Mouse (Mus musculus) left cerebral cortex, adult 9 months (tissue): ENCODE results near the gene Prickle3.

Experiments
- DNase-seq, 2 experiments: peaks; one replicate each; pipeline ENCODE4 v3.0.0; 2022; ENCODE audit warnings: low spot score in 2 of 2

The Prickle3 gene

DNA sequence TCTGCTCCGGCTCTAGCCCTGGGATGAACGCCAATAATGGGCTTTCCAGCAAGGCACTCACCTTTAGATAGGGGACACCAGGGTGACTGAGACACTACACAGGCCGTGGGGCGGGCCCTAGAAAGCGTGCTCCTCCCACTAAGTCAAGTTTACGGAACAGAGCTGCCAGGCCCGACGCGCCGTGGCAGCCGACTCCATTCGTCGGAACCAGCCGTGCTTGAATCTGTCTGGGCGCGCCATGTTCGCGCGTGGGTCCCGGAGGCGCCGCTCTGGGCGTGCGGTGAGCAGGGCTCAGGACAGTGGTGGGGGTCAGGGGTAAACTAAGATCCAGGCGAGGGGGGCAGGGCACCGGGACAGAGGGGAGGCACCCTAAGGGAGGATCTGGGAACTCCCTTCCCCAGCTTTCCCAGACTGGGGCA is at the start of gene Prickle3:
TSS of gene Prickle3 (plus strand) at position 40 of the 419 bp plus-strand sequence.
- no peak for DNase-seq

DNA sequence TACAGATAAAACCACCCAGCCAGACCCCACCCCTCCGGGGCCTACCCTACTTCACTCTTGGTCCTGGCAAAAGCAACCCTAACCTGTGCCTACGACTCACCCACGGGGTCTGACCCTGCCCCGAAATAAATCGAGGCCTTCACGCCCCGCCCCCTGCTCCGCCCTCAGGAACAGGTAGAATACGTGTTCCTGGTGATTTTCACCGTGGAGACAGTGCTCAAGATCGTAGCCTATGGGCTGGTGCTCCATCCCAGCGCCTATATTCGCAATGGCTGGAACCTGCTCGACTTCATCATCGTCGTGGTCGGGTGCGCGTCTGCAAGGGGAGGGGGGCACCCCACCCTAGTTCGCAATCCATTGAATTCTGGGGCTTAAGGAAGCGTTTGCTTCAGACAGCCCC is 47.0 kb upstream of the Prickle3 start:
- peak in 1 of 2 experiments; percentile 16 for DNase-seq

DNA sequence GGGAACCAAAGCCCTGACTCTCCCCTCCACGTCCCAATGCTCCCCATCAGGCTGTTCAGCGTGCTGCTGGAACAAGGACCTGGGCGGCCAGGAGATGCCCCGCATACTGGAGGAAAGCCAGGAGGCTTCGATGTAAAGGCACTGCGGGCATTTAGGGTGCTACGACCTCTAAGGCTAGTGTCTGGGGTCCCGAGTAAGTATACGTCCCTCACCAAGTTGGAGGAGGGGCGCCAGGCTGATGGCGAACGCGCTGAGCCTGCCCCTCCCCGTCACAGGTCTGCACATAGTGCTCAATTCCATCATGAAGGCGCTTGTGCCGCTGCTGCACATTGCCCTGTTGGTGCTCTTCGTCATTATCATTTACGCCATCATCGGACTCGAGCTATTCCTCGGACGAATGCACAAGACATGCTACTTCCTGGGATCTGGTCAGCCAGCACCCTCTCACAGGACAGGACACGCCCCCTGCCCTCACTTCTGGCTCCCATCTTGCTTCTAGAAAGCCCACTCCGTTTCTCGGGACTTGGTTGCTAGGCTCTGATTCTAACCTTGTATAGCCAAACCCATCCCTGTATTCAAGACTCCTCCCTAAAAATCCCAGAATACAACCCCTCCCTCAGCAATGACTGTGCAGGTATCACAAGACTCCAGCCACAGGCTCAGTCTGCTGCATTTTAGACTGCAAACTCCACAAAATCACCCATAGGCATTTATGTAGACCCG is 46.4 kb upstream of the Prickle3 start:
- peak in 1 of 2 experiments; percentile 32 for DNase-seq

DNA sequence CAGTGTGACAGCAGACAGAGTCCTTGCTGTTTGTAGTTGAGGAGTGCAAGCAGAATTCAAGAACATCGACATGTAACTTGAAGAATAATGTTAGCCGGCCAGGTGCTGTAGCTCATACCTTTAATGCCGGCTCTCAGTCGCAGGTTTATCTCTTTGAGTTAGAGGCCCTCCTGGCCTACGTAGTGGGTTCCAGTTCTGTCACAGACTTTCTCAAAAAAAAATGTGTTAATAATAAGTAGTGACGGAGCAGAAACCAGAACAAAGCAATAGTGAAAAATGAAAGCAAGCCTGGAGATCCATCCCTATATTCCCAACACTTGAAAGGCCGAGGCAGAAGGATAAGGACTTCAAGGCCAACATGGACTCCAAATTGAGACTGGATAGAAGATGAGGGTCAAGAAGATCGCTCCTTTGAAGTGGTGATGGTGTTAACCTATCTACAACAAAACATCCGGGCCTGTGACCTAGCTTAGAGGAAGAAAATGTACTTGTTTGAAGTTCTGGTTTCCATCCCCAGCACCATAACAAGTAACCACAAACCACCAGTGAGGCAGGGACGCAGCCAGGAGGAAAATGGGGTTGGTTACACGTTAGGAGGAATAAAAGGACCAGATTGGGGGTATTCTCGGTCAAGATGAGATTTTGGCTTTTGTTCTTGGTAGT is 39.0 kb upstream of the Prickle3 start:
- DNase-seq = no peak

DNA sequence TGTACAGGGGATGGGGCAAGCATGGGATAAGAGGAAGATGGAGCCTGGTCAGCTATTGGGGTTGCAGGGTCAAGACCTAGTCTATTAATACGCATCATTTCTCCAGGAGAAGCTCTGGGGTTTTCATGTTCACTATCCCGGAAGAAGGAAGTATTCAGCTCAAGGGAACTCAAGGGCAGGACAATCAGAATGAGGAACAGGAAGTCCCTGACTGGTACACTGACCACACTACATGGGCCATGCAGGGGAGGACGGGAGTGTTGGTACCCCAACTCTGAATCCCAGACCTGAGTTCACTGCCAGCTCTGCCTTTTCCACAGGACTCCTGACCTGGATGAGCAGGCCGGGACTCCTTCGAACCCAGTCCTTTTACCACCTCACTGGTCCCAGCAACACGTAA is 24.5 kb upstream of the Prickle3 start:
- DNase-seq = no peak

DNA sequence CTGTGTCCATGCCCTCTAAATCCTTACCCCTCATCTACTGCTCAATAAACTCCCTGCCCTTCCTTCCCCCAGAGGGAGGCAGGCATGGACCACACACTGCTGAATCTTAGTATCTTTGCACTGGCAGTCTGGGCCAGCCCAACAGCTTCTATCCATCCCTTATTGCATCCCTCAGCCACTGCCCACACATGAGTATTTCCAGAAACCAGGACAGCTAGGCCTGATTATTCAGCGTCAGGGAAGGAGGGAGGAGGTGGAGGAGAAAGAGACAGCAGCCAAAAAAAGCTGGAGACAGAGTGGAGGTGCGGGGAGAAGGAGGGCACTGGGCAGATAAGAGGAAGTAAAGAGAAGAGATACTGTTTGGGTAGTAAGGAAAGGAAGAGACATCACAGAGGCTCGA is 22.0 kb upstream of the Prickle3 start:
- peak; percentile 51 to 72 for DNase-seq

DNA sequence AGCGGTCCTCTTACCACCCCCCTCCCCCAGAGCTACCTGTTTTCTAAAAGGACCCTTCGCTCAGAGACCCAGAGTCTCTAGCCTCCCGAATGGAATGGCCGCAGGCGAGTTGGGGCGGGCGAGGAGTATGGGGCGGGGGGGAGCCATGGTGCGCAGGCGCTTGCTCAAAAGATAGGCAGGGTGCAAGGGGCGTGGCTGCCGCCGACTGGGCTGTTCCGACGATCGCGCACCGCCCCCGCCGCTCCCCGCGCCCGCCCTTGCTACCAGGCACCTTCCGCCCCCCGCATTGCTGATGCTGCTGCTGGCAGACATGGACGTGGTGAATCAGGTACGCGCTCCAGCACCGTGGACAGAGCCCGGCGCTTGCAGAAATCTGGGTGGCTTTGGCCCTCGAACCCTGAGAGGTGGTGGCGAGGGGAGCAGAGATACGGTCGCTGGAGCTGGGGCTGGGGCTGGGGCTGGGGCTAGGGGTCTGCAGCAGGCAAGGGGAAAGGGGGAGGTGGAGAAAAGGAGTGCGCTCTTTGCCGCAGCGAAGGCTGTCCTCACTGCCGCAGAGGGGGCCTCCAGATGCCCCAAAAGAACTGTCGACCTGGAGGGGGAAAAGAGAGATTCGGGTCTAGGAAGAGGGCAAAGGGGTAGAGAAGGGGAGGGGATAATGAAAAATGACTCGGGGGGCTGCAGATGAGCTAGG is 18.5 kb upstream of the Prickle3 start, which contains the start of gene Syp:
TSS of gene Syp (plus strand) at position 71 of the 691 bp plus-strand sequence.
- peak; percentile 67 to 86 for DNase-seq

DNA sequence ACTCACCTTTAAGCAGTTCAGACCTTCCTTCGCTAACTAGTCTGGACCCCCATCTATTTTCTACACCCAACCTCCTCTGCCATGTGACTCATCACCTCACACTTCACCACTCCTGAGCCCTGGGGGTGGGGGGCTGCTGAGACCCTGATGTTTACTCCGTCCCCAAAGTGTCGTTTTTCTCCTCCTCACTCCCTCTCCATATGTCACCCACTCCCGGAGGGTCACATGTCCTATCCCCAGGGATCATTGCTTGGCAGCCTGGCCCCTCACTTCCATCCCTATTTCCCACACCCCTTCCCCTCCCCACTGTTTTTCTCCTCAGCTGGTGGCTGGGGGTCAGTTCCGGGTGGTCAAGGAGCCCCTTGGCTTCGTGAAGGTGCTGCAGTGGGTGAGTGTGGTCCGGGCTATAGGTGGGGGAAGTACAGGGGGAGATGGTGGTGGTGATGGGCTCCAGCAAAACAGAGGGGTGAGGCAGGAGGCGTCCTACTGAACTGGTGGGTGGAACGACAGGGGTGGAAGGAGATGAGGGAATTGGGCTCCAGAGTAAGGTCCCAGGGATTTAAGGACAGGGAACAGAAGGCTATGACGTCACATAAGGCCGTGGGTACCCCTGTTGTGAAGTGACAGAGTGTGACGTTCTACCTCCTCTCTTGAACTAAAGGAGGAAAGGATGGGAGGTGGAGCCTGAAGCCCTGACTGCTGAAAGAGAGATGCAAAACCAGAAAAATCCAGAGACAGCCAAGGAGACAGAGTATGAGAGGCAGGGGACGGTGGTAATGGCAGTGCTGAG is 17.3 kb upstream of the Prickle3 start:
- peak in 1 of 2 experiments; percentile 32 for DNase-seq

DNA sequence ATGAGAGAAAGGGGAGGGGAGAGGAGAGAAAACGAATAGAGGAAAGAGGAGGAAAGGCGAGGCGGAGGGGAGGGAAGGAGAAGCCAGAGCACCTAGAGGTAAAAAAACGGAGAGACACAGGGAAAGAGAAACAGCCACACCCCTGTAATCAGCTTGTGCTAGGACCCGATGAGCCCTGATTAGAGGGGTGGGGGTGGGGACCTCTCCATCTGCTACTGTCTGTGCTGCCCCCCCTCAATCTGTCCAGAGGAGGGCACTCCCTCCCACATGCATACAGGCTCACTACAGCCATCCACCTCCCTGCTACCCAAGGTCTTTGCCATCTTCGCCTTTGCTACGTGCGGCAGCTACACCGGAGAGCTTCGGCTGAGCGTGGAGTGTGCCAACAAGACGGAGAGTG is 16.3 kb upstream of the Prickle3 start:
- no peak for DNase-seq

DNA sequence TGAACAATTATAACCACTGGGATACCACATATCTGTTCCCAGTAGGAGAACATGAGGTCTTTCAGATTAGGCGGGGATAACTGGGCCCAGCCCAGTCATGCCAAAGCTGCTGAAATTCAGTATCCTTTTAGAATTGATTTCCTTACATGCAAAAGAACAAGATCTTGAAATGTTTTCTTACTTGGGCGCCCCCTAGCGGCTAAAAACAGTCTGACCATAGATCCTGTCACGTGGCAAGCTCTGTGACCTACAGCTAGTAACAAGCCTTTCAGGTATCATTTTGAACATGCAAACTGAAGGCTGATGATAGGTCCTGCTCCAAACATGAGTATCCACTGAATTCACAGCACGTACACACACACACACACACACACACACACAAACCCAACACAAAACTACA is 11.7 kb upstream of the Prickle3 start:
- DNase-seq = peak; percentile 56 to 92

DNA sequence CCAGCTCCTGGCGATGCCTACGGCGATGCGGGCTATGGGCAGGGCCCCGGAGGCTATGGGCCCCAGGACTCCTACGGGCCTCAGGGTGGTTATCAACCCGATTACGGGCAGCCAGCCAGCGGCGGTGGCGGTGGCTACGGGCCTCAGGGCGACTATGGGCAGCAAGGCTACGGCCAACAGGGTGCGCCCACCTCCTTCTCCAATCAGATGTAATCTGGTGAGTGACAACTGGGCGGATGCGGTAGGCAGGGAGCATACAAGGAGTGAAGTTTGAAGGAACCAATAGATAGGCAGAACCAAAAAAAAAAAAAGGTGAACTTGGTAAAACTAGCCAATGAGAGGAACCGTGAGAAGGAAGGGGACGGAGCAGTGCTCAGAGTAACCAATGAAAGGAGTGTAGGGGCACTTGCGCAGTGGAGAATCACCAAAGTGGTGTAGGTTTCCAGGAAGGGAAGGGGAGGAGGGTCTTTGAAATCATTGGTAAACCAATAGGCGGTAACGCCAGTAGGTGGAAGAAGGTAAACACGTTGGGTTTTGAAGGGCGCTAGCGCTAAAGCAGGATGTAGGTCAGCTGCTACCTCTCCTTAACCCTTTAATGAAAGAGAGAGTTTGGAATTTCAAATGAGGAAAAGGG is 8.3 kb upstream of the Prickle3 start:
- DNase-seq = peak; percentile 65 to 72

DNA sequence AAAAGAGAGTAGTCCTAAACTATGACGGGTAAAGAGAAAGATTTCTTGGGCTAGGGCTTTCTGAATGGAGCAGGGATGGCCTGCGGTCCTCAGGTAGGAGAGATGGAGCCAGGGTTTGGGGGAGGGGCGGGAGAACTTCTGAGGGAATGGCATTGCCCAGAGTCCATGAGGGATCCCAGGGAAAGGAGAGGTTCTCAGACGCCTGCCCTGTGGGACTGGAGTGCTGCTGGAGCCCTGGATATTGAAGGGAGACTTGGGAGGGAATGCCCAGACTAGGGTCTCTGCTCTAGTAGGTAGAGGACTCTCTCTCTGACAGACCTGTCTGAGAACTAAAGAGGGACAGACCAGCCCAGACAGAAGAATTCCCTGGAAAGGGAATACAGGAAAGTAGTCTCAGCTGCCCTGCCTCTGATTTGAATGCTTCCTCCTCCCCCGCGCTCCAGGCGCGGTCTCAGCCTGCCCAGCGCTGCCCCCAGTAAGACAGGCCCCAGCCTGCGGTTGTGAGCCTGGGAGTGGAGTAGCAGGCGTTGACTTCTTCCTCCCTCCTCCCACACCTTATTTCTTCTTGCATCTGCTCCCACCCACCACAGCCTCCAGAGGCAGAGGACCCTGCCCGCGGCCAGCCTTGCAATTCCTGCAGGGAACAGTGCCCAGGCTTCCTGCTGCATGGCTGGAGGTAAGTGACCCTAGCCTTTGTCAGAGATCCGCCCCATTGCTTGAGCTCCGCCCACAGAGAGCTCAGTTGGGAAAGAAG is 1.1 kb downstream of the Prickle3 start:
- no peak for DNase-seq

DNA sequence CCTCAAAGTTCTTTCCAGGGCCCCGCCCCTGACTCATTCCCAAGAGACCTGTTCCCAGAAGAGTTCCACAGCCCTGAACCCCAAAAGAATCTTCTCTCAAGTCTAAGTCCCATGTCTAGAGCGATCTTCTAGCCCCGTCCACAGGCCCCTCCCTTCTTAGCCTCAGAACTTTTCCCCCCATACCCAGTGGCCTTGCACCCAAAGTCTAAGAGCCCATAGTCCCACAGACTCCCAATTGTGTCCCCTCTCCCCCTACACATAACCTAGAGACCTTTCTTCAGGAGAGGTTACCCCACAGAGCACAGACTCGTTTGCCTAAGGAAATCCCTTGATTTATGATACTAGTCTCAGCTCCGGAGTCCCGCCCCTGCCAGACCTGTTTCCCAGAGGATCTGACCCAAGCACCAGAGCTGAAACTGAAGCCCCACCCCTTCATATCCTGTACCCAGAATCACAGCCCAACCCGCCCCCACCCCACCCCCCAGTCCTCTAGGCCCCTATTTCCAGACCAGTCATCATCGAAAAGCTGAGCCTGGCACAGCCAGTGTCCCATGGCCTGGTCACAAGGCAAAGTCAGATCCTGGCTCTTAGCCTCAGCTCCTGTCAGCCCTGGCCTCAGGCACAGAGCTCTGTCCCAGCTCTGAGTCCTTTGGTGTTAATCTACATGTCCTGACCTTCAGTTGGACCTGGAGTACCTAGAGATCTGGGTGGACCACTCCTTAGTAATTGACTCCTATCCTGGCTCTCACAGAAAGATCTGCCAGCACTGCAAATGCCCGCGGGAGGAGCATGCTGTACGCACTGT is 1.9 kb downstream of the Prickle3 start:
- no peak for DNase-seq

DNA sequence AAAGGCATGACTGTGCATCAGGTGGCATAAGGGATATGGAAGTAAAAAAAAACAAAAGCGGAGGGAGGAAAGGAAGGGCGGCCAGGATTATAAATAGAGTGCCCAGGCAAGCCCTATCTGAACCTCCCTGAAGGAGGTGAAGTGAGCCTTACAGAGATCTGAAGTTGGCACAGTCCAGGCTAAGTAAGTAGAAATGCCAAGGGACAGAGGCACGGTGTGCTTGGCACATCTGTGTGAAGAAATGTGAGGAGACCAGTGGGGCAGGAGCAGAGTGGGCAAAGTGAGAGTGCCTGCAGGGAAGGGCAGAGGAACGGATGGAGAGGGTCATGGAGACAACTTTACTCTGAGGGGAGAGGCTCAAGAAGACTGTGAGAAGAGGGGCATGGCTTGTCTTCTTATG is 4.0 kb downstream of the Prickle3 start:
- no peak for DNase-seq

DNA sequence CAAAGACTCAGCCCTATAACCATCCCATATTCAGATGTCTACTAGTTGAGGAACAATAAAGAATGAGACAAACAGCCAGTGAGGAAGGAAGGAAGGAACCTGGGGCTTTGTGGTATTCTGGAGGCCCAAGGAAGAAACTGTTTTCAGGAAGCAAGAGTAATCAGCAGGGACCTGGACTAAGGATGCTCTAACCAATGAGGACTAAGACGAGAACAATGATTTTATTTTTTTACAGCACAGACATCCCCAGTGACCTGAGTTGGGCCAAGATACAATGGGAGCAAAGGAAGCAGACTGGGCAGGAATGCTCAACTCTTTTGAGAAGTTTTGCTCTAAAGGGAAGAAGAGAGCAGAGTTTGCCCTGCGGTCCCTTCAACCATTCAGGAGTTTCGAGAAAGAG is 5.9 kb downstream of the Prickle3 start:
- DNase-seq = no peak

DNA sequence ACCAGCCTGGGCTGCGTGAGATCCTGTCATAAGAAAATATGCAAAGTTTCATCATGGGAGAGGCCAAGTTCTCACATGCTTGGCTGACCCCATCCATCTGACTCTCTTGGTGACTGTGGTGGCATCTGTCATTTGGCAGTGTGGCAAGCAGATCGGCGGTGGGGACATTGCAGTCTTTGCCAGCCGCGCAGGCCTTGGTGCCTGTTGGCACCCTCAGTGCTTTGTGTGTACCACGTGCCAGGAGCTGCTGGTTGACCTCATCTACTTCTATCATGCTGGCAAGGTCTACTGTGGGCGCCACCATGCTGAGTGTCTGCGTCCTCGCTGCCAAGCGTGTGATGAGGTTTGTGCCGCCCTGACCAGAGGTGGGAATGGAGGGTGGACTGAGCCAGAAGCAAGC is 7.7 kb downstream of the Prickle3 start:
- no peak for DNase-seq

DNA sequence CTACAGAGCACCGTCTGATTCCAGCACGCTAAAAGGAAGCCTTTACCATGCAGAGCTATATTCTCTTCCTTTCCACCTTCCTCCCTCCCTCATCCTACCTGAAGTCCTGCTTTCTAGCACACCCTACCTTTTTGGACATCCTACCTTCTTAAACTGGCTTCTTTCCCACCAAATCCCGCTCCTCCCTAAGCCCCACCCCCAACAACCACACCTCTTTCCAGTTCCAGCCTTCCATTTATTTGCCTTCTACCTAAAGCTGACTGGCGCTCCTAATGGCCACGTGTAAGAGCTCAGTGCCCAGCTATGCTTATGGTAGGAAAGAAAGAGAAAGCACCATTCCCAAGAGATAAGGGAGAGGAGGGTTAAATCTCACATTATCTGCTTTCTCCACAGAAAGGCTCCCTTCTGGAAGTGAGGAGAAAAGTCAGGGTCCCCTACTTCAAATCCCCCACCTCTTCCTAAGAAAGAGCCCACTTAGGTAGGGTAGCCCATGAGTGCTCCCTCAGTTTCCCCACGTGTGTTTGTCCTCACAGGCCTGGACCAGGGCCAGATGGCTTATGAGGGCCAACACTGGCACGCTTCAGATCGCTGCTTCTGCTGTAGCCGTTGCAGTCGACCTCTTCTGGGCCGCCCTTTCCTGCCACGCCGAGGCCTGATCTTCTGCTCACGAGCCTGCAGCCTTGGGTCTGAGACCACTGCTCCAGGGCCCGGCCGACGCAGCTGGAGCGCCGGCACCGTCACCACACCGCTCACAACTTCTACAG is 8.9 kb downstream of the Prickle3 start:
- no peak for DNase-seq

DNA sequence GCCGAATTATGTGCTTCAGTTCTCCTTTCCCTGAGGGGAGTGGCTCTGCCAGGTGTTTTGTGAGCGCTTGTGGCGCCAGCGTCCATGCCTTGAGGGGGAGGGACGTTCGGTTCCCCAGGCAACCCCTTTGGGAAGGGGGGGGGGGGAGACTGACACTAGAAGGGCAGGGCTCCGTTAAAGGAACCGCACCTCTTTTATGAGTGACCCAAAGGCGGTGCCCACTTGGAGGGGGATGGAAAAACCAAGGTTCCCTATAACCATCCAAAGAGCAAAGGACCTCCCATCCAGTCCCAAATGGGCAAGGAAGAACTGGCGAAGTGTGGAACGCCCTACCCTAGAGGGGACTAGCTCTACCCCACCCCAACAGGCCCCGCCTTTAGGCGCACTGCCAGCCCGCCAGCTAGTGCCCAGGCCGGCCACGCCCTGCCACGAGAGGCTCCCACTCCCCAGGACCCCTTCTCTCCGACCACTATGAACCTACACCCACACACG is 13.4 kb downstream of the Prickle3 start:
- DNase-seq = peak in 1 of 2 experiments; percentile 23
